Mouse (Mus musculus) limb, embryonic 10.5 days (tissue): ENCODE measurements around the gene Cd47. TPM values are rescaled to one million over a fixed set of nuclear protein-coding genes. Genes with fewer than 3 reads are reported as not detected.

Source experiments
- DNase-seq: peaks from one replicate; pipeline ENCODE4 v3.0.0-alpha.2; 2017; ENCODE audit warnings: low spot score
- H3K27ac ChIP-seq: fragments of 300-500 bp; sonication (generic); 2 replicates; pipeline ENCODE4 v1.5.1; 2016; ENCODE audit warnings: mild to moderate bottlenecking
- H3K27me3 ChIP-seq: fragments of 300-500 bp; sonication (generic); 2 replicates; pipeline ENCODE4 v1.6.1; 2016; ENCODE audit warnings: low read depth, mild to moderate bottlenecking; ENCODE audit not compliant: poor library complexity, severe bottlenecking
- H3K36me3 ChIP-seq: fragments of 300-500 bp; sonication (generic); 2 replicates; pipeline ENCODE4 v1.6.1; 2016; ENCODE audit warnings: mild to moderate bottlenecking, moderate library complexity
- H3K4me1 ChIP-seq: fragments of 300-500 bp; sonication (generic); 2 replicates; pipeline ENCODE4 v1.6.1; 2016
- H3K4me3 ChIP-seq: fragments of 300-500 bp; sonication (generic); 2 replicates; pipeline ENCODE4 v1.5.1; 2016; ENCODE audit warnings: mild to moderate bottlenecking, moderate library complexity
- H3K9me3 ChIP-seq: fragments of 300-500 bp; sonication (generic); replicated peaks from 2 replicates; pipeline ENCODE4 v1.6.1; 2016; ENCODE audit warnings: mild to moderate bottlenecking
- WGBS: fragments of 180-500 bp; shearing (Covaris S2); methylation state at CpG from one replicate; pipeline ENCODE4 v1.1.7; 2016; 5-methylcytosine and 5-hydroxymethylcytosine counted together
- polyA plus RNA-seq: library from polyadenylated mRNA; unstranded; fragments of >200 nt; fragmentation: Nextera tagmentation; extraction: Ambion mirVana; gene quantifications from 2 replicates; pipeline ENCODE4 v1.2.1, GENCODE M21; 2016

Gene Cd47
- polyA plus RNA-seq, 1 experiment from 2014 or later: 26.6 TPM

DNA sequence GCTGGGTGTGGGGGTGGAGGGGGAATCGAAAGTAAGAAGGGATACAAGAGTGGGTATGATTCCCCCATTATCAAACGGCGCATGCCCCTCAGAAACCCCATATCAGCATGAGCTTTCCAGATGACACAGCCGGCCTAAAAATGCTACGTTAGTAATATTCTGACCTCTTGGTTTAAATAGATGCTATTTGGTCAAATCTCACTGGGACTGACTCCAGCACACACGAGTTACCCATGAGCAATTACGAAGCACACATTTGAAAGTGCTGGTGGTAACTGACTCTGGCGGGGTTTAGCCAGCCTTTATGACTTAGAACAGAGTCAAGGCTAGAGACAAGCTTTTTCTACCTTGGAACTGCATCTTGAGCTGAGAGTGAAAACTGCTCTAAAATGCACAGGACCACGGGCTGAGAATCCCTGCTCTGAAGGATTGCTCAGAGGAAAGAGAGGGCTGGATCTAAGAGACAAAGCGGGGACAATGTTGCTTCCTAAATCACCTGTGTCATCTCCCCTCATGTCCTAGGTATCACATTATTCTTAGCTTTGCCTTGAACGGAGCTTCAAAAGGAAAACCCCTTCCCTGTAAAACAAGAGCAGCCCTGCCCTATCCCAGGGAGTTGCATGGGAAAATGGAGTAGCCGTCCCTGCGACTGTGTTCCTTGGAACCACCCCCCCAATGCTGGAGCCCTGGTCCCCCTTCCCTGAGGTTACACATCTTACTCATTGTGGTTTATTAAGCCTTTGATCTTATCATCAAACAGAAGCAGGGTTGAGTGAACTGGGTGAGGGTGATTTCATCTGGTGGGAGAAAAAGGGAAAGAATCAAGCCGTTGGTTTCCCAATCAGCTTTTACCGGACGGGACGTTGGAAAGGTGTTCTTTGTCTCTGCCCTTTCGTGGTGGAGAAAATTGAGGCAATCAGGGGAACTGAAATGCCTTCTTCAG is 26.0 kb upstream of the Cd47 start:
- H3K4me3 ChIP-seq: no peak overlapping the region
- no peak overlapping the region for H3K27ac ChIP-seq
- no peaks in the 10 kb centered on the region for H3K4me1 ChIP-seq
- no peak for DNase-seq
- no peaks in the 10 kb centered on the region for H3K27me3 ChIP-seq
- H3K36me3 ChIP-seq: no peaks in the 10 kb centered on the region
- no peaks in the 10 kb centered on the region for H3K9me3 ChIP-seq
- WGBS: 85% methylated on average over 18 of the region's 18 CpGs

DNA sequence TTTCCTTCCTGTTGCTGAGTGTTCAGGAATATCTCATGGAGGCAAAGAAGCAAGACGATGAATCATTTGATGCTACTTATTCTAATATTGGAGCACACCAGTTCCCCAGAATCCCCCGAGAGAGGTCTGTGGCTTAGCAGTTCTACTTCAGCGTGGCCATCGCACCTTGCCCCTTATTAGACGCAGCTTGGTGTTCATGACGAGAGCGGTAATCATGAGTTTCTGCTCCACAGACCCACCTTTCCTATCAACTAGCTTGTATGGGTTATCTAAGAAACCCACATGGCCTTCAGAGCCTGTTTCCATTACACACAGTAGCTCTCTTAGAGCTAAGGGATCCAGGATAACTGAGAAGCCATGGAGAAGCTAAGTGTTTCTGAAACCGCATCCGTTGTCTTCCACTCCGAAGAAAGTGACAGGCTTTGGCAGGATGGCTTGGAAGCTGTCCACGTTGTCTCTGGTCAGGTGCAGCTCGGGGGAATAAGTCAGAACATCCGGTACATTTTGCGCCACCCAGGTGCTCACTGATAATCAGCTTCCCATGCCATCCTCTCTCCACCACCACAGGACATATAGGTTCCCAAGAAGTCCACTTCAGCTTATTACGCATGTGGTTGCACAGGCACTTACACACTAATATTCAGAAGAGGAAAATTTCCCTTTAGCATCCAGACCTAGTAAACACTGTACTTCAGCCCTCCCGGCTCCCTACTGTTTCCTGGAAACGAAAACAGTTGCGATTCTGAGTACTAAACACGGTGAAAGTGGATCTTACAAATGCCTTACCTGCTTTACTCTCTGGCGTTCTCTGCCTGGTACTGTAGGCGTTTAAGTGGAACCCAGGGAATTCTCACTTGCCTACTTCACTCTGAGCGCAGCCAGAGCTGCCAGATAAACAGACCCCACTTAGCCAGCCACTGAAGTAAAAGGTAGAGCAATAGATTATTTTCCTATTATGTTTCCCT is 25.0 kb upstream of the Cd47 start:
- Histone ChIP-seq H3K27me3 (no peaks in the 10 kb centered on the region), H3K4me3 (no peak overlapping the region), H3K4me1 (no peaks in the 10 kb centered on the region), H3K27ac (no peak overlapping the region), H3K36me3 (no peaks in the 10 kb centered on the region), H3K9me3 (no peaks in the 10 kb centered on the region)
- 91% methylated on average over 22 of the region's 22 CpGs for WGBS
- DNase-seq: no peak

DNA sequence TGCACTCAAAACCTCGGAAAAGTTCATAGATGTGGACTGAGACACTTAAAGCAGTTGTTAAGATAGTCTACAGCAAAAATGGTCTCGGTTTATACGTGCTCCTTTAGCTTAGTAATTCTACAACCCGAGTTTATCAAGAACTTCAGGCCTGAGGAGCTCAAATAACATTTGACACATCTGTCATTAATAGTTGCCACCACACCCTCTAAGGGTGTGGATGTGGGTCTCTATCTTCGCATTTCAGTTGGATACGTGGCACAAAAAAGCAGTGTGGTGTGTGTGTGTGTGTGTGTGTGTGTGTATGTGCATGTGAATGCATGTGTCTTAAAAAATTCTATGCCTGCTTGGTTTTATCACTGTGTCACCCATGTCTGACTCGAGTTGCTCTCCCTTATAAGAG is 23.4 kb upstream of the Cd47 start:
- Histone ChIP-seq H3K4me3 (no peak overlapping the region), H3K27me3 (no peaks in the 10 kb centered on the region), H3K4me1 (no peaks in the 10 kb centered on the region), H3K27ac (no peak overlapping the region), H3K9me3 (no peaks in the 10 kb centered on the region), H3K36me3 (no peaks in the 10 kb centered on the region)
- 81% methylated on average over 7 of the region's 7 CpGs for WGBS
- DNase-seq: no peak

DNA sequence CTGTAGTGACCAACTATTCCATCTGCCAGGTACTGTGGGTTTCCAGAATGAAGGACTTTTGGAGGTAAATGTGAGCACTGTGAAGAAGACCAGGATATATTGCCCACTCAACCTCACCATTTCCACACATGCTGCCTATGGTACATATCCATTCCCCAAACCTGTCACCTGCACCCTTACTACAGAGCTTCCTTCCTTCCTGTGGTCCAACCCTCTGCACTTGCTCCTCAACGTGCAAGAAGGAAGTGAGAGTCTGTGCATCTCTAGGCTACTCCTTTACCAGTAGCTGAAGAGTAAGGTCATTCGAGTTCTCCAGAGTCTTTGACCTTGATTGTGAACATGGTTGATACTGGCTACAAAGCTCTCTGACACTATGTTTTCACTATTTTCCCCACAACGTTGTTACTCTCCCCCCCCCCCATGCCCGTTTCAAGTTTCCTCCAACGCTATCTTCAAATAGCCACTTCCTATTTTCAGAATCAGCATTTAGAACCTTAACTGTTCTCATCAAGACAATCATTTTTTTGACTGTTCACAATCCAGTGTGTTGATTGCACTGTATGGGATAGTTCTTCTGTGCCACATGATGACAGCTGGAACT is 18.7 kb upstream of the Cd47 start:
- H3K27ac ChIP-seq: no peak overlapping the region
- DNase-seq: no peak
- 90% methylated on average over 5 of the region's 5 CpGs for WGBS

DNA sequence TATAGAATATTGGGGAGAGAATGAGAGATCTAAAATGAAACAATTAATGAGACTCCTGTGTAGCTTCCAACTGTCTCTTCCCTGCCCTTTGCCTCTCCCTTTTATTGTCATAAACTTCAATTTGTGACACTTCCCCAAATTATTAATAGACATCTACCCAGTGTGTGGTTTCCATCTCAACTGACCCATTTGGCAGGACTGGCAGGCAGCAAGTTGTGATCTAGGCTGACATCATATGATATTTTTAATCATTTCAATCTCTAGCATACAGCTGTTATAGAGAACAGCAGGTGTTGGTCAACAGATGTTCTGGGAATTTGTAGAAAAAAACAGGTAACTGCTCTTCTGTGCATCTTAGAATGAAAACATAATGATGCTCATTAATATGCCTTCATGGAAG is 17.0 kb upstream of the Cd47 start:
- H3K4me1 ChIP-seq: 0 out of 2 replicates have a peak, but pooled peaks cover 3% of the 10 kb centered on the region
- H3K4me3 ChIP-seq: no peak overlapping the region
- no peaks in the 10 kb centered on the region for H3K9me3 ChIP-seq
- DNase-seq: no peak
- H3K27me3 ChIP-seq: no peaks in the 10 kb centered on the region
- no peak overlapping the region for H3K27ac ChIP-seq
- H3K36me3 ChIP-seq: no peaks in the 10 kb centered on the region

More for the DNA sequence above, 18.7 kb upstream of the Cd47 start:
- Histone ChIP-seq H3K4me1 (0 out of 2 replicates have a peak, but pooled peaks cover 3% of the 10 kb centered on the region), H3K9me3 (no peaks in the 10 kb centered on the region), H3K36me3 (no peaks in the 10 kb centered on the region), H3K27me3 (no peaks in the 10 kb centered on the region), H3K4me3 (no peak overlapping the region)

DNA sequence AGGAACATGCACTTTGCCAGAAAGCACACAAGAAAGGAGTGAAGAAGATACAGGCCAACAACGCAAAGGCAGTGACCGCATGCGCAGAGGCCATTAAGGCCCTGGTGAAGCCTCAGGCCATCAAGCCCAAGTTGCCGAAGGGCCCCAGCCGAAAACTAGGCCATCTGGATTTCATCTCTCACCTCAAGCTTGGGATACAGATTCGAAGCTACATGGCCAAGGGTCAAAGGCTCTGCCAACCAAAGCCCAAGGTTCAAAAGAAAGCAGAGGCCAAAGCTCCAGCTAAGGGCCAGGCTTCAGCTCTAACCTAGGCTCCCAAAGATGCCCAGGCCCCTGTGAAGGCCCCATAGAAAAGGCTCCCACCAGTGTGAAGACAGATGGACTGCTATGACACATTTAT is 14.2 kb upstream of the Cd47 start:
- Histone ChIP-seq H3K36me3 (no peaks in the 10 kb centered on the region), H3K4me1 (0 out of 2 replicates have a peak, but pooled peaks cover 3% of the 10 kb centered on the region), H3K27me3 (no peaks in the 10 kb centered on the region), H3K27ac (no peak overlapping the region), H3K9me3 (no peaks in the 10 kb centered on the region), H3K4me3 (no peak overlapping the region)
- DNase-seq: no peak
- 76% methylated on average over 6 of the region's 6 CpGs for WGBS

DNA sequence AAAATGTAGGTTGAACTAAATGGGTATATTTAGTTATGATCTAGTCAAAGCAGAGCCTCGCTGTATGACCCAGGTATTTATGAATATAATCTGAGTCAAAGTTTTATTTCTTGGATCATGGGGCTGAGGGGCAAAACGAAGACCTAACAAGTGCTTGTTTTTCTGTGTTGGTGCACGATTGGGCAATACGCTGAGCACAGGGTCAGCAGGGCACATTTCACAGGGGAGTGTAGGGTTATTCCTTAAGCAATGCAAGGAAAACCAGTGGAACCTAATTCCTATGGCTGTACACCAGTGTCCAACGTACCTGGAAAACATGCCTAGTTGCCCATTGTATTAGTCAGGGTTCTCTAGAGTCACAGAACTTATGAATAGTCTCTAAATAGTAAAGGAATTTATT is 12.6 kb upstream of the Cd47 start:
- Histone ChIP-seq H3K4me1 (peaks cover 8% of the 10 kb centered on the region; the same call in 1 of the 2 replicates), H3K27me3 (no peaks in the 10 kb centered on the region), H3K9me3 (no peaks in the 10 kb centered on the region), H3K27ac (no peak overlapping the region), H3K4me3 (no peak overlapping the region), H3K36me3 (no peaks in the 10 kb centered on the region)
- no peak for DNase-seq
- 93% methylated on average over 5 of the region's 5 CpGs for WGBS

DNA sequence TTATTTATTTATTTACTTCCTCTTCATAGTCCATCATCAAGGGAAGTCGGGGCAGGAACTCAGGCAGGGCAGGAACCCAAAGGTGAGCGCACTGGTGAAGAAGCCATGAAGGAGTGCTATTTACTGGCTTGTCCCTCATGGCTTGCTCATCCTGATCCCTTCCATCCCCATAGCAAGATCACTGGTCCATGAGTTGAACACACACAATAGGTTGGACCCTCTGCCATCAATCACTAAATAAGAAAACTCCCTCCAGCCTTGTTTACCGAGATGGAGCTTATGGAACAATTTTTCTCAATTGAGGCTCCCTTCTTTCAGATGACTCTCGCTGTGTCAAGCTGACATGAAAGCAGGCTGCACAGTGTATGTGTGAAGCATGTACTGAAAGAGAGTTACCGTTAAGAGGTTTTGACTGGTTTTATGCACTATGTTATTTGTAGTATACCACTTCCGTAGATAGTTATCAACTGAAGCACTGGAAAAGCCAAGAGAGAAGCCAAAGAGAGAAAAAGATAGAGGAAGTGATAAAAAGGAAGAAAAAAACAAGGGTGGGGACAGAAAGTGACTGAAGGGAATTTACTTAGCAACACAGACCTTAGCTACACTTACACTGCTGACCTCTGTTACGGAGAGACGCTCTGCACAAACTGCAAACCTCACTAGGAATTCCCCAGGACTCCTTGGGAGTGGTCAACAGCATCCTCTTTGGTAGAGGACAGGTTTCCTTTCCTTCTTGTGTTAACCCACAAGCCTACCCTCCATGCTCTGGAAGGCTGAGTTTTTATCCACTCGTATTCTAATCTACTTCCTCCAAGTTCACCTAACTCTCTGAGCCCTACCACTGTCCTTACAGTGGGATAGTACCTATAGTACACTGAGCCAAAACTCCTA is 9.5 kb upstream of the Cd47 start:
- 92% methylated on average over 9 of the region's 9 CpGs for WGBS
- H3K36me3 ChIP-seq: no peaks in the 10 kb centered on the region
- peaks cover 12% of the 10 kb centered on the region; the same call in 1 of the 2 replicates for H3K4me1 ChIP-seq
- no peaks in the 10 kb centered on the region for H3K9me3 ChIP-seq
- no peak for DNase-seq
- no peak overlapping the region for H3K4me3 ChIP-seq
- no peak overlapping the region for H3K27ac ChIP-seq
- H3K27me3 ChIP-seq: no peaks in the 10 kb centered on the region

DNA sequence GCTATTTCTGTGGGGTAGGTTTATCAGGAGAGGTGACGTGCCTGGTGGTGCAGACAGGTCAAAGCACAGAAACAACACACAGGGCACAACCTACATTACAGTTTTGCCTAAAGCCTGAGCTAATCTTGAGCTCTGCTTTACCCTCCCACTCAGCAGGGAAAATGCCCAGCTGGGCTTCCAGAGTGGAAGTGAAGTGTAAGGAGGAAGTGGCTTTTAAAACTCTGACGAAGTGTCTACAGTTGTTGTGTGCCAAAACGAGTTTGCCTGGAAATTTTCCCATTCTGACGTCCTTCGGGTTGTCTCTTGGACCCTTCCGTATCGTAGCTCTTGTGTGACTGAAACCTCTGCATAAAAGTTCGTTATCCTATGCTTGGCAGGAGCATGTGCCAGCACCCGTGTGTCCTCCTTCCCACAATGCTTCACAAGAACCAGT is 7.9 kb upstream of the Cd47 start:
- no peaks in the 10 kb centered on the region for H3K9me3 ChIP-seq
- no peak overlapping the region for H3K4me3 ChIP-seq
- H3K4me1 ChIP-seq: peaks cover 12% of the 10 kb centered on the region; the same call in 1 of the 2 replicates
- no peaks in the 10 kb centered on the region for H3K36me3 ChIP-seq
- no peak for DNase-seq
- no peak overlapping the region for H3K27ac ChIP-seq
- no peaks in the 10 kb centered on the region for H3K27me3 ChIP-seq
- 76% methylated on average over 9 of the region's 9 CpGs for WGBS

DNA sequence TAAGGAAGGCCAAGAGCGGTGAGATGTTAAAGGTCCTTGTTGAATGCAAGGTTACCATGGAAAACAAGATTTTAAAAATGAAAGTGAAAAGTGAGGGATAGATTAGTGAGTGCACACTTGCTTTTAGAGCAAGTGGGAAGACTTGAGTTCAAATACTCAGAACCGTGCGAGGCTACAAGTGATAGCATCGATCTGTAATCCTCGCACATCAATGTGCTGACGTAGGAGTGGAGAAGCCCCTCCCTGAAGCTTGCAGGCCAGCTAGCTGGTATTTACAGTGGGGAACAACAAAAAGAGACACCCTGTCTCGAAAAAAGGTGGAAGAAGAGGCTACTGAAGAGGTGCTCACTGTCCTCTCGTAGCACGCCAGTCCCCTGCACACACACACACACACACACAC is 6.7 kb upstream of the Cd47 start:
- DNase-seq: no peak
- Histone ChIP-seq H3K27ac (no peak overlapping the region), H3K36me3 (no peaks in the 10 kb centered on the region), H3K4me1 (peaks cover 12% of the 10 kb centered on the region; the same call in 1 of the 2 replicates), H3K9me3 (no peaks in the 10 kb centered on the region), H3K27me3 (no peaks in the 10 kb centered on the region), H3K4me3 (no peak overlapping the region)
- 91% methylated on average over 9 of the region's 9 CpGs for WGBS

DNA sequence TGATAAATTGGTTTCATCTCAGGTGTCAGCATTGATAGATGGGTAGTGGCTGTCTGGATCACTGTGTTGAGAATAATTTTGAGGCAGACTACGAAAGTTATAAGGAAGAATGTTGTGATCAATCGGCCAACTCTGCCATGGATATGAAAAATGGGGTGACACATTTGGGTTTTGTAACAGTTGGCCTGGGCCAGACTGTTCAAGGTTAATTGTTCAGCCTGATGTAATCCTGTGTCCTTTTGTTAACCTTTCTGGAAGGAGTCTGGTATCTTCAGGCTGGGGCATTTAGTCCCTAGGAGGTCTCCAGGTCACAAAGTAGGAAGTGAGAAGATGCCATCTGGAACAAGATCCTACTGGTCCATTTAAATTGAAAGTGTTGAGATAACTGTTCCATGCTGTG is 4.1 kb upstream of the Cd47 start:
- Histone ChIP-seq H3K27me3 (no peaks in the 10 kb centered on the region), H3K4me1 (peaks cover 19% of the 10 kb centered on the region), H3K4me3 (no peak overlapping the region), H3K36me3 (no peaks in the 10 kb centered on the region), H3K9me3 (no peaks in the 10 kb centered on the region), H3K27ac (no peak overlapping the region)
- no peak for DNase-seq
- 47% methylated on average over 2 of the region's 2 CpGs for WGBS

DNA sequence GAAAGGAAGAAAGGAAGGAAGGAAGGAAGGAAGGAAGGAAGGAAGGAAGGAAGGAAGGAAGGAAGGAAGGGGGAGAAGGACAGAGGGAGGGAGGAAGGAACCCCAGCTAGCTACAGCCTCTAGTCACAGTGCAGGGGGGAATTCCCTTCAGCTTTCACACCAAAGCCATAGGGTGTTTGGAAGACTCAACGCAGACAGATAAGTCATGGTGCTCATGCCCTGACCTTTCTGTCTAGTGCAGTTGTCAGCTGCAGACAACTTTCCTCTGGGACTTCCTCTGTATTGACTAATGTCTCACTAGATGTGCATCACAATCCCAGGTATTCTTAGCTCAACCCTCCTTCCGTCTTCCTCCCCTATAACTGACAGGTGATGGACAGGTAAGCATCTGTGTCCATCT is 3.4 kb upstream of the Cd47 start:
- Histone ChIP-seq H3K4me3 (no peak overlapping the region), H3K36me3 (no peaks in the 10 kb centered on the region), H3K4me1 (peaks cover 21% of the 10 kb centered on the region), H3K9me3 (no peaks in the 10 kb centered on the region), H3K27me3 (no peaks in the 10 kb centered on the region), H3K27ac (no peak overlapping the region)
- DNase-seq: no peak
- 85% methylated on average over 2 of the region's 2 CpGs for WGBS
